Mouse (Mus musculus) midbrain, embryonic 16.5 days (tissue): ENCODE measurements around the gene Ren1. TPM values are rescaled to one million over a fixed set of nuclear protein-coding genes. Genes with fewer than 3 reads are reported as not detected.

Source experiments
- ATAC-seq: fragments of 200-750 bp; cut with Nextera tagmentation; 2 replicates; pipeline ENCODE4 v1.8.0; 2017; ENCODE audit warnings: moderate TSS enrichment
- H3K27ac ChIP-seq: fragments of 300-500 bp; sonication (generic); 2 replicates; pipeline ENCODE4 v1.5.1; 2014; ENCODE audit warnings: mild to moderate bottlenecking, low read length, mixed read lengths
- H3K27me3 ChIP-seq: fragments of 300-500 bp; sonication (generic); 2 replicates; pipeline ENCODE4 v1.6.1; 2014; ENCODE audit warnings: low read depth, low read length, mixed read lengths; ENCODE audit not compliant: control insufficient read depth, insufficient read depth
- H3K36me3 ChIP-seq: fragments of 300-500 bp; sonication (generic); 2 replicates; pipeline ENCODE4 v1.6.1; 2014; ENCODE audit warnings: mild to moderate bottlenecking, low read length, moderate library complexity, mixed read lengths; ENCODE audit not compliant: control insufficient read depth, insufficient read depth
- H3K4me1 ChIP-seq: fragments of 300-500 bp; sonication (generic); 2 replicates; pipeline ENCODE4 v1.6.1; 2014; ENCODE audit warnings: mild to moderate bottlenecking, low read length, mixed read lengths; ENCODE audit not compliant: control insufficient read depth, insufficient read depth
- H3K4me2 ChIP-seq: fragments of 300-500 bp; sonication (generic); 2 replicates; pipeline ENCODE4 v1.6.1; 2014; ENCODE audit warnings: mild to moderate bottlenecking, low read length, mixed read lengths
- H3K4me3 ChIP-seq: fragments of 300-500 bp; sonication (generic); 2 replicates; pipeline ENCODE4 v1.5.1; 2014; ENCODE audit warnings: low read depth, mild to moderate bottlenecking, low read length, moderate library complexity, mixed read lengths
- H3K9ac ChIP-seq: fragments of 300-500 bp; sonication (generic); 2 replicates; pipeline ENCODE4 v1.6.1; 2014; ENCODE audit warnings: low read depth, low read length, mixed read lengths
- H3K9me3 ChIP-seq: fragments of 300-500 bp; sonication (generic); replicated peaks from 2 replicates; pipeline ENCODE4 v1.6.1; 2014; ENCODE audit warnings: mild to moderate bottlenecking, low read length, mixed read lengths; ENCODE audit not compliant: control insufficient read depth, poor library complexity, severe bottlenecking
- WGBS: fragments of 180-500 bp; shearing (Covaris S2); extraction: QIAGEN DNeasy Blood & Tissue Kit; methylation state at CpG from one replicate; pipeline ENCODE4 v1.1.7; 2014; 5-methylcytosine and 5-hydroxymethylcytosine counted together
- polyA plus RNA-seq: library from polyadenylated mRNA; unstranded; fragments of >200 nt; fragmentation: Nextera tagmentation; extraction: Ambion mirVana; gene quantifications from 2 replicates; pipeline ENCODE4 v1.2.1, GENCODE M21; 2015

Gene Ren1
- polyA plus RNA-seq, 1 experiment from 2014 or later = not detected

DNA sequence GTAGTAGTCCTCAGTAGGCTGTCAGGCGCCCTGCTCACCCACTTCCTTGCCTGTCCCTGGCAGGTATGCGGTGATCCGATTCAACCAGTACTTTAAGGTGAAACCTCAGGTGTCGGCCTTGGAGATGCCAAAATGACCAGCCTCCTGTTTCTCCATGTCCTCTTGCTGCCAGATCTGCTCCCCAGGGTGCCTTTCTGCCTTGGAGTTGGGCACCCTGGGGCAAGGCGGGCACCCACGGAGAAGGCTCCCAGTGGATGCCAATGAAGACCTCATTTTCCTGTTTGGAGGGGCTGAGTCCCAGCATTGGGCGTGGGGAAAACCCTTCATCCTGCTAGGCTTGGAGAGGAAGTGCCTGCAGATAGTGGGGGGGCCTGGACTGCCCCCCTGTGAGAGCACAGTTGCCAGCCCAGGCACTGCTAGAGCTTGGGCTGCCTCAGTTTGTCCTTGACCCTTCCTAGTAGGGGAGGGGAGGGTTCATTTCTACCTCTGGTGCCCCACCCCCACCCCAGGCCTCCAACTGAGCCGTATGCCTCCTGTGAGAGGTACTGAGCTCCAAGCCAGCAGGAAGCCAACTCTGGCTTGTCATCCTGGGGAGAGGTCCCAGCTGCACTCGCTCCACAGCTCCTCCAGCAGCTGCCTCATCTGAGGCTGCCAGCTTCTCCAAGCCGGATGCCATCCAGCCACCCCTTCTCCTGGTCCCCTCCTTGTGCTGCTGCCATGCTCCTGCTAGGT, 29.1 kb downstream of the Ren1 start:
- Histone ChIP-seq H3K9me3 (no peaks in the 10 kb centered on the region), H3K4me3 (no peak overlapping the region), H3K27me3 (no peaks in the 10 kb centered on the region), H3K9ac (no peak overlapping the region), H3K36me3 (no peaks in the 10 kb centered on the region; the same call in 1 of the 2 replicates), H3K27ac (no peak overlapping the region), H3K4me2 (no peak overlapping the region), H3K4me1 (peaks cover 4% of the 10 kb centered on the region)
- no peak for ATAC-seq
- WGBS = 62% methylated on average over 10 of the region's 10 CpGs

DNA sequence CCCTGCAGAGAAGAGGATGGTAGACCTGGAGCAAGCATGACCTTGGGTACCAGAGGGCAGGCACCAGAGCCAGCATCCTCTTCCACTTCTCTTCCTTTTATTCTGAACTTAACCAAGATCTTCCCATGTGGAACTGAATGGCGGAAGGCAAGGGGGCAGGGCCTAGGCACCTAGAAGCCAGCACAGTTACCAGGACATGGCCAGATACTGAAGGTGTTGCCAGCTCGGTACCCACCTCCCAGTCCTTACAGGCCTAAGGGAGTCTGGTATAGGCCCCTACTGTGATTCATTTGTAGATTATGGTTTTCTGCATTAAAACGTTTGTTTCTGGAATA, 29.6 kb downstream of the Ren1 start:
- H3K4me3 ChIP-seq = no peak overlapping the region
- WGBS = 82% methylated on average over 3 of the region's 3 CpGs
- H3K4me1 ChIP-seq = peaks cover 4% of the 10 kb centered on the region
- no peaks in the 10 kb centered on the region; the same call in 1 of the 2 replicates for H3K36me3 ChIP-seq
- no peak overlapping the region for H3K27ac ChIP-seq
- no peak overlapping the region for H3K4me2 ChIP-seq
- no peak overlapping the region for H3K9ac ChIP-seq
- H3K9me3 ChIP-seq = no peaks in the 10 kb centered on the region
- no peak for ATAC-seq
- H3K27me3 ChIP-seq = no peaks in the 10 kb centered on the region

DNA sequence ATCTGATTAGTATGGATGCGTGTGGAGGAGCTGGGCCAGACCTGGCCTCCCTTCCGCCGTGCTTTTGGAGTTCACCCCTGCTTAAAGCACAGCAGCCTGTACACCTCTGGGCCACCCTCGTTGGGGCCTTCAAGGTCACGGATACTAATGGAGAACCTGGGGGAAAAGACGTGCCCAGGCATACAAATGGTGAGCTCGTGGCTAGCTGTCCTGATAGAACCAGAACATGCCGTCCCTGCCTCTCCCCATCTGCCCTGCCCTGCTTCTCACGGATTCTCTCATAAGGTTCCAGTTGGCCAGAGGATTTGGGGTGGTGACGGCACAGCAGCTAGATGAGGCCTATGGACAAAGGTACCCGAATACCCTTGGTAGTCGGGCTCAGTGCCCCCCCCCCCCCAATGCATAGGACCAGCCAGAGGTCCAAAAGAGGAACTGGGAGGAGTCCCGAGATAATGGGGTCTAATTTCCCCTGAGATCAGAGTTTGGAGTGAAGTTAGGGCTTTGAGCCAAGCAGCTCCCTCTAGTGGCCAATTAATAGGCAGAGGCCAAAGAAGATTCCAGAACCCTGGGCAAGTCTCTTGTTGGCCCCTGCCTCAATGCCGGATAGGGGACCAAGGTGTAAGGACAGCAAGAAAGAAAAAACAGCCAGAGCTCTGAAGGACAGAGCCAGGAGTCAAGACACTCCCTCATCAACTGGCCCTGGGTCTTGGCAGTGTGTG, 30.2 kb downstream of the Ren1 start:
- H3K36me3 ChIP-seq = no peaks in the 10 kb centered on the region; the same call in 1 of the 2 replicates
- H3K9ac ChIP-seq = no peak overlapping the region
- 70% methylated on average over 14 of the region's 14 CpGs for WGBS
- H3K27ac ChIP-seq = no peak overlapping the region
- no peak overlapping the region for H3K4me3 ChIP-seq
- no peak overlapping the region for H3K4me2 ChIP-seq
- no peak for ATAC-seq
- H3K4me1 ChIP-seq = peaks cover 4% of the 10 kb centered on the region
- no peaks in the 10 kb centered on the region for H3K27me3 ChIP-seq
- no peaks in the 10 kb centered on the region for H3K9me3 ChIP-seq

DNA sequence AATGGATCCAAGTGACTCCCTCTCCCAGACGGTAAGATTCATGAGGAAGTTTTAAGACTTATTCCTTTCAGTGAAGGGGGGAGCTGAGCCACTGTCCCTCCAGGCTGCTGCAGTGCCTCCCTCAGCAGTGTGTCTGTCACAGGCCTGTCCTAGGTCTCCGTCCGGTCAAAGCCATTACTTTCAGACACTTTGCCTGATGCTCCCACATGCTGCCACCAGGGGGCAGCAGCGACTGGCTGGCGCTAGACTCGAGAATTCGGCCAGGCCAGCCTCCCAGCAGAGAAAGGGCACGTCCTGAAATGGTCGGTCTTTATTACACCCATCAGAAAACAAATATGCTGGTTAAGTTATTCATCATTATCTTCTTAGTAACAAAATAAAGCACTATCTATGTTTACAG, 31.7 kb downstream of the Ren1 start:
- Histone ChIP-seq H3K4me1 (peaks cover 7% of the 10 kb centered on the region), H3K27me3 (no peaks in the 10 kb centered on the region), H3K36me3 (no peaks in the 10 kb centered on the region; the same call in 1 of the 2 replicates), H3K9me3 (no peaks in the 10 kb centered on the region), H3K27ac (no peak overlapping the region), H3K9ac (no peak overlapping the region), H3K4me3 (no peak overlapping the region), H3K4me2 (no peak overlapping the region)
- 7% methylated on average over 9 of the region's 9 CpGs for WGBS
- peak; percentile 9; the same call in 1 of the 2 replicates for ATAC-seq

DNA sequence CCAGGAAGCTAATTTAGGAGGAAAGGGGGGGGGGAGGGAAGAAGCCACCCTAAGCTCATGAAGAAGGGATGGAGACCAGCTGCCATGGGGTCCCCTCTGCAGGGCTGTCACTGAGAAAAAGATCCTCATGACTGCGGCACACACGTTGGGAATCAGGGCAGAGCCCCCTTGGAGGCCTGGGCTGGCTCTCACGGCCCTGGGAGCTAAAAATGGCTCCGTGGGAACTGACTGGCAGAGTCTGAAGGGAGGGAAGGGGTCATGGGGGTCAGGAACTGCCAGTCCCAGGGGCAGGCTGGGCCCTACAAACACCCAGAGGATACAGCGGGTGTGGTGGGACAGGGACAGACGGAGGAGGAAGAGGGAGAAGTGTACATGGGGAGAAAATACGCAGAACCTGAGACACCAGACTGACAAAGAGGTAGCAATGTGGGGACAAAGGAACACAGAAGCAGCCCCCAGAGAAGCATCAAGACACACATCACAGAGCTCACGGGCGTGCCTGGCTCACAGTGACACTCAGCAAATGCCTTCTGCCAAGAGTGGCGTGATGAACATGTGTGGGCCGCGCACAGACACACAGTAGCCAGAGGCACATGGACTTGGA, 32.3 kb downstream of the Ren1 start:
- no peak for ATAC-seq
- Histone ChIP-seq H3K27me3 (no peaks in the 10 kb centered on the region), H3K4me2 (no peak overlapping the region), H3K27ac (no peak overlapping the region), H3K9me3 (no peaks in the 10 kb centered on the region), H3K4me1 (peaks cover 7% of the 10 kb centered on the region), H3K36me3 (no peaks in the 10 kb centered on the region), H3K9ac (peak overlapping the region; percentile 17; the same call in 1 of the 2 replicates), H3K4me3 (no peak overlapping the region)
- 52% methylated on average over 12 of the region's 12 CpGs for WGBS

DNA sequence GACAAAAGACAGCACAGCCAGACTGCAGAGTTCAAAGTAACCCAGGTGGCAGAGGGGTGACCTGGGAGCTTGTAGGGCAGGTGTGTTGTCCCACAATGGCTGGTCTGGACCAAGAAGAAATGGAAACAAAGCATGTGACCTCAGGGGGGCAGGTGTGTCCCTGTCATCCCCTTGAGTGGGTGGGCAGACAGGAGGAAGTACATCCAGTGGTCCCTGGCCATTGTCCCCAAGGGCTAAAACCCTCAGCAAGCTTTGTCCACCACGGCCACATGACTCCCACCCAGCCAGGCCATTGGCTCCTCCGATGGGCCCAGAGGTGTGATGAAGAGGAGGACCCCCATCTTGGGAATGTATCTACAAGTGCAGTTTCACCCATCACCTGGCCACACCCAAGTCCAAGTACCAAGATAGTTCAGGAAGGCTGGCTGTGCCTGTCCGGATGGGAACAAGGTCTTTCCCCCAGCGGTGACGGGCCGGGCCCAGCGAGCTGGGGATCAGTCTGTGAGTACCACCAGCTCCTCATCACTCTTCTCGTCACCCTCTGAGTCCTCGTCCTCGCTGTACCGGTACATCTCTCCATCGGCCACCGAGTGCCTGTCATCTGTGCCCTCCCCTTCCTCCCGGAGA, 33.0 kb downstream of the Ren1 start:
- Histone ChIP-seq H3K4me3 (no peak overlapping the region), H3K27me3 (no peaks in the 10 kb centered on the region), H3K36me3 (no peaks in the 10 kb centered on the region), H3K9me3 (no peaks in the 10 kb centered on the region), H3K4me1 (peaks cover 7% of the 10 kb centered on the region), H3K4me2 (no peak overlapping the region), H3K9ac (peak overlapping the region; percentile 17; the same call in 1 of the 2 replicates), H3K27ac (no peak overlapping the region)
- WGBS = 95% methylated on average over 14 of the region's 14 CpGs
- no peak for ATAC-seq

DNA sequence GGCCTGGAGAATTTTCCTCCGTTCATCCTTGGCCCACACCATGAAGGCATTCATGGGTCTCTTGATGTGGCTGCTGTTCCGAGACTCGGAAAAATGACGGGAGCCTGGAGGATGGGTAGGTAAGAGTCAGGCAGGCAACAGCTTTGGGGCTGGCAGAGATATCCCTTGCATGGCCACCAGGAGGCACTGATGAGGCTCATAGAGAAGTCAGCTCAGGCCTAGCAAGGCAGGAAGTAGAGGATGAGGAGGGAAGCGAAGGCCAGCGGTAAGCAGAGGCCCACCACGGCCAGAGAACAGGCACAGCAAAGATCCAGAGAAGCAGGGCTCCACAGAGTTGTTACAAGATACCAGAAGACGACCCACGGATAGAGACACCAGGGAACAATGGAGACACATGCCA, 35.2 kb downstream of the Ren1 start:
- H3K36me3 ChIP-seq = no peaks in the 10 kb centered on the region
- peak overlapping the region; percentile 8 for H3K4me2 ChIP-seq
- WGBS = 31% methylated on average over 9 of the region's 9 CpGs

DNA sequence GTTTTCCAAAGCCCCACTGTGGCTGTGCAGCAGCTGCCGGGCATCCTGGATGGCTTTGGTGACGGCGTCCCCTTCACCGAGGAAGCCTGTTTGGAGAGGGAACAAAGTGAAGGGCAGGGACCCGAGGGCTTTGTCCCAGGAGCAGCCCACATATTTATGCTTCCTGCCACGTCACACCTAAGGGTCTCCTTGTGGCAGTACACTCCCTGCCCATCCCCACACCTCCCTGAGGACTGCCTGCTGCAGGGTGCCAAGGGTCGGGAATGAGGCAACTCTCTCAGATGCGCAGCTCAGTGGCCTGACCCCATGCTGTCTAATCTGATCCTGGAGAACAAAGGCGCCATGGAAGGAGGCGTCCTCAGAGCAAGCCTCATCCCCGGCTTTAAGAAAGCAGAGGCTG, 35.9 kb downstream of the Ren1 start:
- Histone ChIP-seq H3K27me3 (no peaks in the 10 kb centered on the region), H3K36me3 (no peaks in the 10 kb centered on the region), H3K27ac (no peak overlapping the region), H3K4me1 (peaks cover 7% of the 10 kb centered on the region), H3K4me2 (no peak overlapping the region; the same call in 1 of the 2 replicates), H3K9ac (no peak overlapping the region), H3K9me3 (no peaks in the 10 kb centered on the region), H3K4me3 (no peak overlapping the region)
- no peak for ATAC-seq
- WGBS = 17% methylated on average over 11 of the region's 11 CpGs

More for the DNA sequence above, 35.2 kb downstream of the Ren1 start:
- no peaks in the 10 kb centered on the region for H3K9me3 ChIP-seq
- peaks cover 7% of the 10 kb centered on the region for H3K4me1 ChIP-seq
- H3K27me3 ChIP-seq = no peaks in the 10 kb centered on the region
- H3K27ac ChIP-seq = no peak overlapping the region
- no peak for ATAC-seq
- no peak overlapping the region for H3K4me3 ChIP-seq
- peak overlapping the region; percentile 53 for H3K9ac ChIP-seq
